Mouse (Mus musculus): ENCODE results near the gene Gm37240.
A peak's percentile ranks its signal among the peaks of the same experiment; 100 is the strongest.

Gm37240 gene

DNA sequence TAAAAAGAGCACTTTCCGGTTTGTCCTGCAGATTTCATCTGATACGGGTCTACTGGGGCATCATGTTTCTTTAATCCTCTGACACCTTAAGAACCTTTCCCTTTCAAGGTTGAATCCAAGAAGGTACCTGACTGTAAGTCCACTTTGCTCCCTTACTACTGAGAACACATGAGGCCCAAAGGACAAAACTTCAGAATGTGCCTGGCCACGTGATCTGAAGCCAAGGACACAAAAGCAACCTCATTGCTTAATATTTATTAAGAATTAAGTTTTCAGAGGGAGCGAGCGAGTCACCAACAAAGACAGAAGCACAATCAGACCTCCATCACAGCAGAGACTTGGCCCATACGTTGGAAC lies 1112.3 kb downstream of the Gm37240 start:
- DNase-seq (ENCODE audit: extremely low spot score) = no peak

DNA sequence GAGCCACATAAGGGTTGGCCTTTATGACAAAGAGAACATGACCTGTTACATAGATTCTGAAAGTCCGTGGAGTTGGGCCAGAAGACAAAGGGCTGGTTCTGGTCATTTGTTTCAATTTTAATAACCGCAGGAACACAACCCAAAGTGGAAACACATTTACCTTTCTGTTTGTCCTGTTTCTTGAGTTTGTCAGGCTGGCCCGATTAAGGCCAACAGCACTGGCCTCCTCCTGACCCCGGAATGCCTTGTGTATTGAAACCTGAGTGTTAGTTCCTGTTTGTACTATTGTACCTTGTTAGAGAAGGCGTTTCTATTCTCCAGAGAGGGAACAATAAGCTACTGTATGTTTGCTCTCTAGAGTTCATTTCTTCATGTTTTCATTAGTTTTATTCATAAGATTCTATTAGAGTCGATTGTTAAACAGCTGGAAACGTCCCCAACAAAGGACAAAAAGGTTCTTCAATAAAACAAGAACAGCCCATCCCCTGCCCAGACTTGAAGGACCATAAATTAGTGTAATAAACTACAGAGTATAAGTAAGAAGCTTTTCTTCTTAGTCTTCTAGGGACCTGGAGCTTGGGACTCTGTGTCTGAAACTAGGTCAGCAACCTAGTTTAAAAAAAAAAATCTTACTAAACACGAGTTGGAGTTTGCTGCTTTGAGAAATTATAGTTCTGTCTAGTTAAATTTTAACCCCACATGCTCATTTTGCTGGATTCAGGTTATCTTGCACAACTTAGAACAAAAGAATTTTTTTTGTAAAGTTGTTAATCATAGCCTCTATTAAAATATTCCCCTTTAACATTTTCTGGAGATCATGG lies 1112.9 kb downstream of the Gm37240 start:
- DNase-seq (ENCODE audit: extremely low spot score) = peak; percentile 13

DNA sequence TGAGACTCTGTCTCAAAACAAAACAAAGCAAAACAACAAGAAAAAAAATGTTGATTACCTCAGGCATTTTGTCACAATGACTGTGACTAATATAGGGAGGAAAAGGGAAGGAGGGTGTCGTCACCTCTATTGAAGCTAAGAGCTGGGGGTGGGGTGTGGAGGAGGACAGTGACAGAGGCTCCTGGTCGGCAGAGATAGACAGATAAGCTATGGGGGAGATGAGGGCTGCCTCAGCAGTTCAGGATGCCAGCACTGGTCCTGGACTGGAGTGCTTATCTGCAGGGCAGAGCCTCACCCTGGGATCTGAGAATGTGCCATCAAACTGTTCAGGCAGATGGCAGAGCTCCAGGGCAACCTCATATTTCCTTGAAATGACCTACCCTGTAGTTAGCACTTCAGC lies 1115.3 kb downstream of the Gm37240 start:
- DNase-seq (ENCODE audit: extremely low spot score) = no peak

DNA sequence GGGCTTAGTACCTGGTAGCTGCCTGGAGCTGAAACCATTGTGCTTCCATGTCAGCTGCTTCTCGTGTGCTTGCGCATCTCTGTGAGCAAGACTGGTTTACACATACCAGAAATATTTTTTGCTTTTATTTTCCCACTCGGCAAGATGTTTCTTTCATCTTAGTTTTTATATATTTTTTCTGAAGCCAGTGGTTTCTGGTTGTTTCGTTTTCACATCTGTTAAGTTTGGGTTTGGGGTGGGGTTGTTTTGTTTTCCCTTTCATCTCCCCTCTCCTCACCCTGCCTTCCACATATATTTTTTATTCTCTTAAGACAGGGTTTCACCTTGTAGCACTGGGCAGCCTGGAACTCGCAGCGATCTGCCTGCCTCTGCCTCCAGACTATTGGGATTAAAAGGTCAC lies 1116.8 kb downstream of the Gm37240 start:
- DNase-seq (ENCODE audit: extremely low spot score) = no peak

DNA sequence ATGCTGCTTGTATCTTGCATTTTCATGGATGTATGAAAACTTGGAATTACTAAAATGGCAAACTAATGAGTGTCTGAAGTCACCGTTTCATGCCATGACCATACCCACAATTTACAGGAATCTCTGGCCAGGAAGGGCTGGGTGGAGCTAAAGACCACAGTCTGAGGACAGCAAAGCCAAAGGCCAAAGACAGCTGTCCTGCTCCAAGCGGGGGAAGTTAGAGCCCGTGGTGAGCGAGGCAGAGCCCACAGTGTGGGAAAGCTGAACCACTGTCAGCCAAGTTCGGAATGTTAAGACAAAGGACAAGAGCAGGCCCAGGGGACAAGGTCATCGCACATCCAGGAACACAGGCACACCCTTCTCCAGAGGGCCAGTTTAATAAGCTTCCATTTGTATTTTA lies 1117.9 kb downstream of the Gm37240 start:
- no peak for DNase-seq (ENCODE audit: extremely low spot score)

DNA sequence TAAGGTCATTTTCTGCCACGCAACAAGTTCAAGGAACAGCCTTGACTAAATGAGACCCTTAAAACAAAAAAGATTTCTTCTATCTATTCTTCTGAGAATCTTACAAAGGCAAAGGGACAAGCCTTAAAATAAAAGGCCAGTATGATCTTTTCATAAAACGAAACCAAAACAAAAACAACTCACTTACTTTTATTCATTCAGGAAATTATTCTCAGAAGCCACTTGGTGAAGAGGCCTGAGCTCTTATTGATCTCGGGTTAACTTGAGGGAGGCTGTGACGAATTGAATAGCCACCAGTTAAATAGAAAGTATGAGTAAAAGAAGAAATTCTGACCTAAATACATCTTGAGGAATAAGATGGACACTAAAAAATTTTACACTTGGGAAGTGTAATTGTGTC lies 1118.4 kb downstream of the Gm37240 start:
- DNase-seq (ENCODE audit: extremely low spot score) = no peak

DNA sequence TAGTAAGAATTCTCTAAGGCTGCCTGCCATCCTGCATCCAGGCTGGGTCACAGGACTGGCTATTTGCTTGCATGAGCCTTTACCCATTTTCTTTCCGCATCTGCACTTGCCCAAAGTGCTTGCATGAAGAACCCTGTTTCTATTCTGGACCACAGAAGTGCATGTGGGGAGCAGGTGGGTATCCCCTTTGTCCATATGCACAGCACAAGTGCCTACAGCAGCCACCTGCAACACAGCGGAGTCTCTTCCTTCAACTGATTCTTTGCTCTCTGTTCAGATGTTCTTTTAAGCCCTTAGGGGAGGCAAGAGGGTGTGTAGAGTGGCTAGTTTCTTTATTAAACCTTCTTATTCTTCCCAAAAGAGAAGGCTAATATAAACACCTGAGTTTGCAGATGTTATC lies 1133.5 kb downstream of the Gm37240 start:
- no peak for DNase-seq (ENCODE audit: extremely low spot score)

DNA sequence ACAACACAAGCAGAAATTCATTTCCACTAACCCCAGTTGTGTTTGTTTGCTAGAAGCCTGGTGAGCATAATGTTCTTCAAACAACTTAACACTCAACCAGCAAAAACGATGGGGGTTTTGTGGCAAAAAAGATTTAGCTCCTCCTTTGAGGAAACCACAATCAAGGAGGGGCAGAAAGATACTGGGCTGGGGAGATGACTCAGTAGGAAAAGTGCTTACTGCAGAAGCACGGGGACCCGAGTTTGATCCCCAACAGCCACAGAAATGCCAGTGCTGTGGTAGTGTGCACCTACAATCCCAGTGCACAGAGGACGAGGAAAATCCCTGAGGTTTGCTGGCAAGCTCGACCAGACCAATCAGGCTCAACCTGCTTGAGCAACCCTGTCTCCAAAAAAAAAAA lies 1138.1 kb downstream of the Gm37240 start:
- no peak for DNase-seq (ENCODE audit: extremely low spot score)

DNA sequence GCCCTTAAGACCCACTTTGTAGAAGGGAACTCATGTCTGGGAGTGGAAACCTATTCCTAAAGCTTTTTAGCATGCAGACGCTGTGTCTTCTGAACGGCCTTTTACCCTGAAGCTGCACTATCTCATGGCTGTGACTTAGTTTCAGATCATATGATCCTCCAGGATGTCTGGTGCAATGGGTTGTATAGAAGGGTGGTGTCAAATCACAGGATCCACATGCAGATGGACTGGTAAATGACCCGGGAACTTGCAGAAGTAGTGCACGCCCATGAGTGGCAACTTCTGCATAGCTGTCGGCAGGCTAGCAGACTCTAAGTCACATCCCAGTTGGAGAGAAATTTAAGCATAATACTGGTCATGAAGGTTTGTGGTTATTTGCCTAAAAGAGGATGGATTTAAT lies 1139.2 kb downstream of the Gm37240 start:
- DNase-seq (ENCODE audit: extremely low spot score) = no peak

DNA sequence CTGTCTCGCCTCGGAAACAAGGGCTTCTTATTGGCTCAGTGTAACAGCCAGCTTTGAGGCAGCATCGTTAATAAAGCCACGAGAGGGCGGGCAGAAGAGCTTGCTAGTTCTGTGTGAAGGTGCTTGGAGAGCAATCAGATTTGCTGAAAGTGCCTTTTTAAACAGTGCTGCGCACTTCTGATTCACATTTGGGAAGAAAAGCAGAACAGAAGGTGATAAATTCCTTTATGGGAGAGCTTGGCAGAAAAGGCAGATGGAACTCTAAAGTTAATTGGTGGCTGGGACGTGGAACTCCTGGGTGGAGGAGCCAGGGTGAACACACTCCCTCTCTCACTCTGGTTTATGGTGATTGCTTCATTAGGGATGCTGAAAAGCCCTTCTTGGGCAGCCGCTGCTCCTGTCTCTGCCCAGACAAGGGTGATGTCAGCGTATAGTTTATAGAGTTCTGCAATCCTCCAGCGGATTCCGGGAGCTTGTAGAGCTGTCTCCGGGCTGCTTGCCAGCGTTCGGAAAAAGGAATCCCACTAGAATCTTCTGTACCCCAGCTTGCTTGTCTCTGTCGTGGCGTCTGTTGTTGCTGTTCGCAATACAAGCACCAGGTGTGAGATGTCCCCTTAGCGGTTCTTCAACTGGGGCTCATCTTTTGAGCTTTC lies 1141.7 kb downstream of the Gm37240 start:
- no peak for DNase-seq (ENCODE audit: extremely low spot score)

DNA sequence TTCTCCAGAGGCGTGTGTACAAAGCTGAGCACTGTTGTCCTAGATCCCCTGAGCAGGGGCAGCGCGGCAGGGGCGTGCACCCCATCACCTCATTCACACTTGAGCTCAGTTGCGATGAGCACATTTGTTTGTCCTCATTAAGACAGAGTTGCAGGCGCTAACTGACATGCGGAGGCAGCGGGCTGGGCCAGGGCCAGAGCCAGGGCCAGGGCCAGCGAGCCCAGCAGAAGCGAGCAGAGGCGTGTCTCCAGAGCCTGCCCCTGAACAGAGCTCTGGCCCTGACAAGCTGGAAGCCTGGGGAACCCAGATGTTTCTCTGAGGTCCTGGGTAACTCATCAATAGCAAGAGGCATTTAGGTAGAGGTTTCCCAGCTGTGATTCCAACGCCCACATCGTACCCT lies 1142.6 kb downstream of the Gm37240 start:
- DNase-seq (ENCODE audit: extremely low spot score) = no peak

DNA sequence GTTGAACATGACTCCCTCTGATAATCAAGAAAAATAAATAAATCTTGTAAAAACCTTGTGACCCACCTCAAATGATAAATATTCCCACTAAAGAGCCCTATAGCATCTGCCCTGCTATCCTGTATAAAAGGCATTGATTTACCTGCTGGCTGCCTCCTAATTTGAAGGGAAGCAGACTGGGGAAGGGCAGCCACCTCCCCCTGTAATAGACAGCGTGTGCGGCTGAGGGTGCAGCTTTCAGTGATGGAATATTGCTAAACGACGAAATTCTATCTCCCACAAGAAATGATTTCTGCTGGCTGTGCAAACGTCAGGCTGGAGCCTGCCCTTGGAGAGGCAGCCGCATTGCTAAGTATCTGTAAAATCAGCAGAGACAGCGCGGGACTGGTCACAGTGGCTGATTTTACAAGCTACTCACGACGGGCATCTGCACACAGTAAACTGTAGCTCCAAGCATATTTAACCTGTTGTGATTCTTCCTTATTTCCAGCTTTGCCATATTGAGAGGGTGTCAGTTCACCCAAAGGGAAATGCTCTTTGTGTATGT lies 1147.2 kb downstream of the Gm37240 start:
- no peak for DNase-seq (ENCODE audit: extremely low spot score)

DNA sequence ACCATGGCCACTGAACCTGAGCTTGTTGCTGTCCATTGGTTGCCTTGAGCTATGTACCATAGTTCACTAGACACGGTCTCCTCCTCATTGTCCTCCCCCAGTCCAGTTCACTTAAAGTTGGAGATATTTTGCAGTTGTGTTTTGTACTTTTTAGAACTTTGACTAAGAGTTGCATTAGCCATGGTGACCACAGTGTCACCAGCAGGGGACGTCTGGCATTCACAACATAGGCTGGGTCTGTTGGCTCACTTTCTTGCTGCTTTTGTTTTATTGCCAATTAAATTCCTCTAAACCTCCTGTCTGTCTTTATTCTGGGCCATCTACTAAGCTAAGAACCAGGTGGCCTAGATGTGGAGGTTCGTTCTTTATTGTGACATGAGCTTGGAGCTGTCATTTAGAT lies 1150.2 kb downstream of the Gm37240 start:
- no peak for DNase-seq (ENCODE audit: extremely low spot score)

DNA sequence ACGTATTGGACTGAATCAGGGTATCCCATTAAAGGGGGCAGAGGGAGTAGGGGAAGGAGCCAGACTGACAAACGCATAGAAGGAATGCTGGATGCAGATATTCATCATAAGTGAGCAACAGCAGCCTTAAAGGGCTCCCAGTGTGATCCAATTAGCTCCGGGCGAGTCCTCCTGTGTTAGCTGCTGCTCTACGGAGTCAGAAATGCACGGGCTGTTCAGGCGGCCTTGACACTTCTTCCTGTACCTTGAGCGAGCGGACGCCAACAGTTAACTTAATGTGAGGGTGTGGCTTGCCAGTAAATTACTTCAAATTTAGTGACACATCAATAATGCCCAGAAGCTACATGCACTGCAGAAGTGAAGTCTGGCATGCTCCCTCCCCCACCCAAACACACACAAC lies 1151.6 kb downstream of the Gm37240 start:
- no peak for DNase-seq (ENCODE audit: extremely low spot score)

DNA sequence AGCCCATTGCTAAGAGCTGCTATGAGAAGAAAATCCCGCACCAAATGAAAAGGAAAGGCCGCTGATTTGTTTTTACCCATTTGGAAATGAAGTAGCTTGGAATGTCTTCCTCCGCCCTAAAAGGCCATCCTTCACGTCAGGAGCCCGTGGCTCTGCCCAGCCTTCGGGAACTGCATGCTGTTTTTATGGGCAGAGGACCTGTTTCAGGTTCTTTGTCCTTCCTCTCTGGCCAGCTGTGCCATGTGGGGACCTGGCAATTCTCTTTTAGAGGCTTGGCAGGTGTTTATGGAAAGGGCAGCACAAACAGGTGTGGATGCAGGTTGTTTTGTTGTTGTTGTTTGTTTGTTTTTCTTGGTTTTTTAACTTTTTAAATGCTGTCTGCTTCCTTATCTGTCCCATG lies 1154.8 kb downstream of the Gm37240 start:
- DNase-seq (ENCODE audit: extremely low spot score) = no peak

DNA sequence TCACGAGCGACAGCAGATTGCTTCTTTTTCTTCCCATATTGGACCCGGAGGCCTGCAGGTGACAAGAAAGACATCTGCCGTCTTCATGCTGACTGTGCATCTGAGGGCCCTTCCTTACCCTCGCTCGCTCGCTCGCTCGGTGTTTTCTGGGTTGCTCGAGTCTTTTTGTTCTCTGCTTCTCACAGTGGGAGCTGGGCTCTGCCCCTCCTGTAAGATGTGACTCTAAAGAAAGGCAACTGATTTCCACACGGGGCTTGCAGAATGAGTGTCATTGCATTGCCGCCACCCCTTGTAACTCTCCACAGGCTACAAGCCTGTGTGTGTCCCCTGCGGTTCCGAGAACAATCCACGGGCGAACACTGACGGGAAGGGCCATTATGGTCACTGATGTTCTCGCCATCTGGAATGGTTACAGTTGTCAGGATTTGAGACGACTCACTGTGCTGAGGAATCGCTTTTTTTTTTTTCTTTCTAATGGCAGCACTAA lies 1155.3 kb downstream of the Gm37240 start:
- DNase-seq (ENCODE audit: extremely low spot score) = peak; percentile 46

DNA sequence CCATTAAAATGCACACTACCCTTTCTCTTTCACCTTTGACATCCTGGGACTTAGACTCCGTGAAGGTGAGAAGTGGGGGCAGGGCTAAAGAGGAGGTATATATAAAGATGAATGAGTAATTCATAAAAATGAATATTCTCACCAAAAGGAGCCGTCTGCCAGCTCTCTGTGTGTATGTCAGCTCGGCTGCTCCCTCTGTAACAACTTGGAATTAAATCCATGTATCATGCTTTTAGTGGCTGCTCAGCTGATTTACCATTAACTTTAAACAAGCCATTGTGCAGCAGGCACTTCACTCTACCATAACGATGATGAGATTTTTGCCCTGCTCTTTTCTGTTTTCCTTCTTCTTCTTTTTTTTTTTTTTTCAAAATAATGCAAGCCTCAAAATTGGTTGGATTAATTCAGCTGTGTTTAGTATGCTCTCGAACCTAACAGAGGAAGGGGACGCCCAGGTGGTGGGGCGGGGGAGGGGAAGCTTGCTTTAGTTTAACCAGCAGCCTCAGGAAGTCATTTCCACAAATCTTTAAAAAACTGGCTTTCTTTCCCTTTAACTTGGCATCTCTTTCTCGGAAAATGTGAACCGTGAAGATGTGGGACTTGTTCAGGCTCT lies 1155.8 kb downstream of the Gm37240 start:
- DNase-seq (ENCODE audit: extremely low spot score) = no peak

DNA sequence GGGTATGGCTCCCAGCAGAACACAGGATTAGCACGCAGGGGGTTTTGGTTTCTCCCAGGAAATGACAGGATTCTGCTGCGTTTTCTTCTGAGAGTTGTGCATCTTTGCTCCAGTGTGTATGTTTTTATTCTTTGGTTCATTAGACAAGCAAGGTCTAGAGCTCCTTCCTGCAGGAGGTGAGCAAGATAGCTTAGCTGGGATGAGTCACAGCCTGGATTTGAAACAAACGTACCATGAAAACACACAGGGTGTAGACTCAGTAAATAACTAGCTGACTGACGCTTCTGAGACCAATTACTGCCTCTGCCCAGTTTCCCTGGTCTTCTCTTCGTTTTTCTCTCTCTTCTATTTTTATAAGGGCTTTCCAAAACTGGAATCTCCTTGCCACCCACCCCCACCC lies 1156.3 kb downstream of the Gm37240 start:
- DNase-seq (ENCODE audit: extremely low spot score) = no peak

DNA sequence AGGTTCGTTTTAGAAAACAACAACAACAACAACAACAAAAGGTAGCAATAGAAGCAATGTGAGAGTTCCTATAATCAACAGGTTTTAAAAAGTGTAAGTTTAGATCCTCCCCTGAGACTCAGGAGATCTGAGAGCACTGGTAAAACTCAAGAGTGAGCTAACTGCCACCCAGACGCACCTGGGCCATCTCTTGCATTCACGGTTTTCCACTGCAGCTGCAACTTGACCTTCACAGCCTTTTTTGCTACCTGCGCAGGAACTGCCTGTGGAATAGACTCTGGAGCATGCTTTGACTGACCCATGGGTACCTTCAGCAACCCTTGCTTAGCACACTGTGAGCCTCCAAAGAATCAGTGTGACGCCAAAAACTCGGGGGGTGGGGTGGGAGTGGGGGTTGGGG lies 1157.5 kb downstream of the Gm37240 start:
- no peak for DNase-seq (ENCODE audit: extremely low spot score)

DNA sequence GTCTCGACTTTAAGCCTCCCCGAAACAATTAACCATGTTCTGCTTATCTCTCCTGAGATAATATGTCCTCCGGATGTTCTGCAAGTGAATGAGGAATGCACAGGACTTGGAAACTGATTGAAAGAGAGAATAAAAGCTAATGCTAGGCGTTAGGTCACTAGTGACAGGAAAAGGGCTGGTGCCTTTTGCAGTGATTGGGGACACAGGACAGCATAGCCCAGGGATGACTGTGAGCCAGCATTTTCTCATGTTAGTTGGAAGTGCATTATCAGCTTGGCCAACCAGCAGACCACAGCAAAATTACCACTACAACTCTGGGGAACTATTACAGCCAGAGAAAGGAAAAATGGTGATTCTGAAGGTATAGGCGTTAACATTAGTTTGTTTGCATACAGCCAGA lies 1163.3 kb downstream of the Gm37240 start:
- DNase-seq (ENCODE audit: extremely low spot score) = no peak

DNA sequence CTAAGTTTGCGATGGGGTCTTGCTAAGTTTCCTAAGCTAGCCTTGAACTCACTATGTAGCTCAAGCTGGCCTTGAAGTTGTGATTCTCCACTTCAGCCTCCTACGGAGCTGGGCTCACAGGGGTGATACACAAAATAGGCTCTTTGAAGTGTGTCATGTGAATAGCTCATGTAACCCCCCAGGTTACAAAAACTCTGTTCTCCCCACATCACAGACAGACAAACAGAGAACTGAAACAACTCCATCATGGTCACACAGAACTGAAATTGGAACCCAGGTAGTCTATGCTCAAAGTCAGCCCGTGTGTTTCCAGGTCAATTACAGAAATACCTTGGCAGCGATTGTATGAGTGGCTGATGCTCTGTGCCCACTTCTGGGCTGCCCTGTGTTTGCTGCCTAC lies 1164.6 kb downstream of the Gm37240 start:
- DNase-seq (ENCODE audit: extremely low spot score) = no peak

DNA sequence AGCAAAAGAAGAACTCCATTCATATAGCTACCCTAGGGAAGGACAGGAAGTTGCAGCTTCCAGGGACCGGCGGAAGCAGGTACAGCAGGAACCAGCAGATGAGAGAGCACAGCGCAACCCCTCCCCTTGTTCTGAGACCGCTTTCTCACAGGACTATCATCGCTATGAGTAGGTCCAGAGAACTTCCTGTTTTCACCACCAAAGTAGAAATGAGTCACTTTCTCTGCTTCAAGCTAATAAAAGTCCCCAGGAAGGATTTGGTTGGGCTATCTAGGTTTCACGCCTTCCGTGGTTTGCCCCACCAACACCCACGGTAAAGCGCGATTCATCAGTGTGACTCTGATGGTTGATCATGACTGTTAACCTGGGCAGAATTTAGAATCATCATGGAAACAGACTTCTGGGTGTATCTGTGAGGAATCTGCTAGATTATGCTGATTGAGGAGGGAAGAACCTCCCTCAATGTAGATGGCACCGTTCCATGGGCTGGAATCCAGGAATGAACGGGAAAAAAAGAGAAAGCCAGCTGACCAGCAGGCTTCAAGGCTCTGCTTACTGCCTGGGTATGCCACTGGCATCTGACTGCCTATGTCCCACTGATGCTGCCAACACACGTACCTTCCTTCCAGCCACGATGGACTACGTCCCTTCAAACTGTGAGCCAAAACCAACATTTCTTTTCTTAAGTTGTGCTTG lies 1172.1 kb downstream of the Gm37240 start:
- DNase-seq (ENCODE audit: extremely low spot score) = no peak
